Mouse (Mus musculus) neutrophil, adult 5-6 weeks (primary cell): Measurements from ENCODE around the gene Trpm1. TPM values are rescaled to one million over a fixed set of nuclear protein-coding genes. Genes with fewer than 3 reads are reported as not detected.
"Not testable (repeated sequence)": the region's sequence is repeated elsewhere in the genome, so short reads cannot be mapped to it uniquely, and the experiment has no call there.

Source experiments
- ATAC-seq: fragments of 151-379, 151-347 bp; 2 replicates; pipeline ENCODE4 v1.8.0; 2017; ENCODE audit warnings: mild to moderate bottlenecking, moderate TSS enrichment; ENCODE audit not compliant: insufficient number of reproducible peaks, poor library complexity, low FRiP score, severe bottlenecking; ENCODE audit errors: extremely low read depth
- total RNA-seq: library from RNA; stranded (forward); fragments of 200-1000 nt; gene quantifications from 2 replicates; pipeline ENCODE4 v1.2.3, GENCODE M21; 2017

Gene Trpm1
- 0.23 TPM in 1 of 2 replicates, not detected in the other for total RNA-seq

GRCm38 (mm10) chr7:64153535-64153934, at the start of gene Trpm1:
TSS of gene Trpm1 (plus strand) at chr7:64153835.
- ATAC-seq, result no peak

DNA sequence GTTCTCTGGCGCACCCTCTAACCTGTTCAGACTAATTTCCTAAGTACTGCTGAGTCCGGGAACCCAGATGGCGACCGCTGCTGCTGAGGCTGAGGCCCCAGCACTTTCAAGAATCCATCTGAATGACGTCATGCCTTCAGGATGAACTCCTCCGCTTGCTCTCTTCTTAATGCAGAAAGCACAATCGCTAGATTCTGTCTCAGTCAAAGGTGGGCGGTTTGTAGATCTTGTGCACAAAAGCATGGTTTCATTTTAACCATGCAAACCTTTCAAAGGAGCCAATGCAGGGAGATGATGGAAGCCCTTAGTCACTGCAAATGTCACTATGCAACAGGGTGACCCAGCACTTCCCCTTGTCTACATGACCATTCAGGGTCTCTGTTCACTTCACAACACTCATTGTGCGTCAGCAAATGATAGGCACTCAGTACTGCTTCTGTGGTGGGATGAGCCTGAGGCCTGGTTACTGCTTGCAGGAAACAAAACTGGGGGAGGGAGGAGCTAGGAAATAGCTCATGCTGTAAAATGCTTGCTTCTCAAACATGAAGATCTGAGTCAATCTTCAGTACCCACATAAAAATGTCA, 31.4 kb upstream of the Trpm1 start:
- peak; percentile 39; the same call in 1 of the 2 replicates for ATAC-seq

GRCm38 (mm10) chr7:64123721-64124120, 29.9 kb upstream of the Trpm1 start:
- no peak for ATAC-seq

GRCm38 (mm10) chr7:64125994-64126393, 27.6 kb upstream of the Trpm1 start:
- not testable (repeated sequence) for ATAC-seq

- ATAC-seq, result no peak
Measured at GRCm38 (mm10) chr7:64139866-64140265, 13.8 kb upstream of the Trpm1 start.

- peak; percentile 86 for ATAC-seq
Measured at GRCm38 (mm10) chr7:64141301-64142032, 12.2 kb upstream of the Trpm1 start.

- ATAC-seq, result no peak
Measured at GRCm38 (mm10) chr7:64149337-64149736, 4.3 kb upstream of the Trpm1 start.

- no peak for ATAC-seq
Measured at GRCm38 (mm10) chr7:64149747-64150146, 3.9 kb upstream of the Trpm1 start.

- no peak for ATAC-seq
Measured at GRCm38 (mm10) chr7:64150436-64151080, 3.1 kb upstream of the Trpm1 start.

DNA sequence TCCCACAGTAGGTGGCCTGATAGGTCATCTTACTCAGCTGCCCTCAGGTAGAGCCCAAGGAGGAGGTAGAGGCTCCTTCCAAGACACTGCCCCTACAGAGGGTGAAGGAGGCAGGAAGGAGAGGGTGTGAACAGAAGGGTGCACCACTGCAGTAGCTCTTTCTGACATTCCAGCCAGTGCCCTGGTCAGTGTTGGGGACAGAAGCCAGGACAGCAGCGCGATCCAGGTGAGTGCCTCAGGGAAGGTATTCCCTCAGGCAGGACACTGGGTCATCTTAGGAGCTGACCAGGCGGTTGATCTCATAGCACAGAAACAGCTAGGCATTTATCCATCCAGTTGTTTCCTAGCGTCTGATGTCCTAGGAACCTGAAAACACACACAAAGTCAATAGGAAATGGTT, 1.6 kb downstream of the Trpm1 start:
- ATAC-seq, result no peak

- ATAC-seq, result no peak
Measured at GRCm38 (mm10) chr7:64155687-64156086, 2.1 kb downstream of the Trpm1 start.

DNA sequence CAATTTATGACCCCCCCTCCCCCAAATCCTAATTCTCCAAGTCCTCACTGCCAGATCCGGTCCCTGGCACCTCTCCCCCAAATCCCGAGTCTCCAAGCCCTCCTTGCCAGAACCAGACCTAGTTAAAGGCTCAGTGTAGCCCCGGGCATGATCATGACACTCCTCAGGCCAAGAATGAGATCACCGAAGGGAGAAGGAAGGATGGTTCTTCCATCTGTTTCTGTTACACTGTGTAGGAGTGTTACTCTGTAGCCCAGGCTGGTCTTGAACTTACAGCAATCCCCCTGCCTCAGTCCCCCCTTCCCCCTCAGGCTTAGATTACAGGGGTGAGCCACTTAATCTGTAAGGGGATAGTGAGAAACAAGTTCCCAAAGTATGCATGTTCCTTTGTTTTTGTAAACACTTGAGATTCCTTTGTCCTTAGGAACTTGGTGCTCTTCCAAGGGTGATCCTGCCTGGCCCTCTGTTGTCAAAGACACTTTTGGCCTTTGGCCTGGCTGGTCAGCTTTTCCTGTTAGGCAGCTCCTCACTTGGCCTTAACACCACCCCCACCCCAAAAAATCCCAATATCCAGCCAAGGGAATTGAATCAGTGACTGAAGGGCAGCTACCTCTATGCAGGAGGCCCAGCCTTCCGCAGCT, 2.8 kb downstream of the Trpm1 start:
- no peak for ATAC-seq

DNA sequence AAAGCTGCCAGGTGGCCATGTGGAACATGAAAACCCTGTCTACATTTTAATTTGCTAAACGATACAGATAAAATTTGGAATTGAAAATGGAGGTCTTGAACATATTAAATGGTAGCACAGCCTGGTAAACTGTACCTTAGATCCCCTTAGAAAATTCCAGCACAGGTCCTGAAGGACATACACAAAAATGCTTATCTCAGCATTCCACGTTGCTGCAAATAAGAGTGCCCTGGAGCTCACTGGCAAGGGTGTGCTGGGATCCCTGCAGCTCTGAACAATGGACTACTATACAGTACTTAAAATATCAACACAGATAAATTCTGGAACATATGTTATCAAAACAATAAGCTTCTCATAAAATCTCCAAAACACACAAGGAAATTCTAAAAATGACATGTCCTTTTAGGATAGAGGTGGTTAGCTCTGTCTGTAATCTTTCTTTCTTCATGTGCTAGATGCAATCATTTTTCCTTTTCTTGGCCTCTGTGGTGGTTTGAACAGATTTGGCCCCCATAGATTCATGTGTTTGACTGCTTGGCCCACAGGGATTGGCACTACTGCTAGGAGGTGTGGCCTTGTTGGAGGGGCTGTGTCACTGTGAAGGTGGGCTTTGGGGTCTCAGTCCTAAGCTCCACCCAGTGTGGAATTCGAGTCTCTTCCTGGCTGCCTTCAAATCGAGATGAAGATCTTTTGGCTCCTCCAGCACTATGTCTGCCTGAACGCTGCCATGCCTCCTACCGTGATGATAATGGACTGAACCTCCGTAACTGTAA, 3.5 kb downstream of the Trpm1 start:
- ATAC-seq, result no peak

- ATAC-seq, result no peak
Measured at GRCm38 (mm10) chr7:64158281-64159055, 4.8 kb downstream of the Trpm1 start.

GRCm38 (mm10) chr7:64159056-64159542, 5.5 kb downstream of the Trpm1 start:
- ATAC-seq, result no peak

DNA sequence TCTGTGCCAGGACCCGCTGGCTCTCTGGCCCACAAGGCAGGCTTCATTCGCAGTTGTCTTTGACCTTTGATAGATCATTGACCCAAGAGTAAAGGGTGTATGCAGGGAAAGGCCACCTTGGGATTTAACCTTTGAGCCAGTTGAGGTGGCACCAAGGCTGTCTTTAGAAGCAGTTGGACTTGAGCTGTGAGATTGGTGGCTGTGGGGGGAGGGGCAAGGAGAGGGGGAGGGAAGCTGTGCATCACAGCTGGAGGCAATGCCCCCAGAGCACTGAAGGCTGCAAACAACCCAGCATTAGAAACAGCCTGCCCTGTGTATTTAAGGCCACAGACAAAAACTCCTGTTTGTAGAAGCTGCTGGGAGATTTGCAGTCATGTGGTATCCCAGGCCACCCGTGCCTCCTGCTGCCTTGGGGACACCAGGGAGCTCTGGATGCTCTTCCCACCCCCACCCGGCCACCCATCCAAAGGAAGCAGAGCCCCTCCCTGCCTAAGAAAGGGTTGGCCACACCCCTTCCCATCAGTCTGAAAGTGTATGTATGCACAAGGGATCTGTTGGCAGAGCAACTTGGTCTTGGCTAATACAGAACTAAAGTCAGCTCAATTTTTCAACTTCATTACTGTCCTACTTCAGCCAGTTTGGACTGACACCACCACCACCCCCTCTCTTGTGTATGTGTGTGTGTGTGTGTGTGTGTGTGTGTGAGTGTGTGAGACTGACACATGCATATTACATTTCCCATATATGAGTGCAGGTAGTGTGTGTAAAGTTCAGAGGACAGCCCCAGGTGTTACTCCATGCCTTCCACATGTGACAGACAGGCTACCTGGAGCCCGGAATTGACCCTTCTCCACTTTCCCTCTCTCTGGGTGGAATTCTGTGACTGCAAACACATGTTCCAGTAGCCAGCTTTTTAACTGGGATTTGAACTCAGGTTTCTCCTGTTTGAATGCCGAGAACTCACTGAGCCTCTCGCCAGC, 6.3 kb downstream of the Trpm1 start:
- no peak for ATAC-seq
